Mouse (Mus musculus) lung, postnatal 10 days (tissue): ENCODE measurements at regions not wholly inside any gene's neighbourhood (a gene's known extent, or its start where the extent isn't known, plus 50 kb on each side); places are given as distances from the start of the nearest gene placed in this dataset.

Experiments used
- DNase-seq: peaks from one replicate; pipeline ENCODE4 v3.0.0; 2021

GRCm38 (mm10) chr3:143369002-143369401 is 487.2 kb upstream of the Pkn2 start:
- DNase-seq: no peak

DNA sequence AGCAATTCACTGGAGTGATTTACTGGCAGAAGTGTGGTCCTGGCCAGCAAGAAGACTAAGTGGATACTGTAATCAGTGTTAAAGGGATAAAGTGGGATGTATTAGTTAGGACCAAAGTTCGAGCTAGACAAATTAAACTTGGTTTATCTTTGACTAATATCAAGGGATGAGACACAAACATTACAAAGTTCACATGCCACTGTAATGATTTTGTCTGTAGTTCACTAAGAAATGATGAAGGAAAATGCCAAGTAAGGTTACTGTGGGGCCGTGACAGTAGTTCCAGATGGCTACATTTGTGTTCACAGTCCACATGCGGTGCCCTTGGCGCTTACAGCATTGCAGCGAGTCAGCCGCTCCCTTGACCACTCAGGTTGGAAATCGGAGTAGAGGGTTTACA is 458.2 kb upstream of the Pkn2 start:
- DNase-seq: no peak

DNA sequence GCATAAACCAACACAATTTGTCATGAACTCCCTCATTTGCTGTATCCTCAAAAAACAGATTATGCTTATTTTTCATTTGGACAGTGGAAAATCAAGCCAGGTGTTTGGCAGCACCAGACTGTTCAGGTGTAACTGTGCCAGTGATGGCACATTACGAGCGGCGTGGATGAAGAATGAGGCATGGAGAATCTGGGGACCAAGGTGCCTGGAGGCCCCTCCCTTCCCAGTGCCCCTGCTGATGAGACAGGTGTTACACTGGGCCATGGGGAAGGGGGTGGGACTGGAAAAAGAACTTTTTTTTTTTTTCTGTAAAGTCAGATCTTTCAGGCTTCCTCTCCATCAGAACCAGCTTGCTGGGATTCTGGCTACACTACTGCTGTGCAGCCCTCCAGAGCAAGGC is 451.5 kb upstream of the Pkn2 start:
- no peak for DNase-seq

- DNase-seq: no peak
Measured at GRCm38 (mm10) chr3:143328521-143328920, 446.7 kb upstream of the Pkn2 start.

DNA sequence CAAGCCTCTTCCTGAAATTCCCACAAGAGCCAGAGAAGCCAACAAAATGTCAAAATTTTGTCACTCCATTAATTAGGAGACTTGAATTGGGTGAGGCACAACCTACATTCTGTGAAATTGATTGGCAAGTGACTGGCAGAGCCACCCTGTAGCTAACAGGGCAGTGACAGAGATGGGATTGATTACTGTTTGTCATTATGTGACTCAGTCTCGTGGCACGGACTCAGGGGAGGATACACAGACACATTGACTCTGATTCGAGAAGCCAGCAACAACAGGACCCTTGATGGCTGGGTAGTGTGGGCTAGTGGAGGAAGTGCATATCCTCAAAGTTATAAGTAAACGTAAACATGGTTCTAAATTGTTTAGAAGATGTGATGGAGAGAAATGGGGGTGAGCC is 445.8 kb upstream of the Pkn2 start:
- DNase-seq: peak; percentile 3

- peak; percentile 4 for DNase-seq
Measured at GRCm38 (mm10) chr3:143316457-143316856, 434.7 kb upstream of the Pkn2 start.

- DNase-seq: no peak
Measured at GRCm38 (mm10) chr3:143291793-143292192, 410.0 kb upstream of the Pkn2 start.

GRCm38 (mm10) chr3:143264132-143264531 is 382.3 kb upstream of the Pkn2 start:
- no peak for DNase-seq

DNA sequence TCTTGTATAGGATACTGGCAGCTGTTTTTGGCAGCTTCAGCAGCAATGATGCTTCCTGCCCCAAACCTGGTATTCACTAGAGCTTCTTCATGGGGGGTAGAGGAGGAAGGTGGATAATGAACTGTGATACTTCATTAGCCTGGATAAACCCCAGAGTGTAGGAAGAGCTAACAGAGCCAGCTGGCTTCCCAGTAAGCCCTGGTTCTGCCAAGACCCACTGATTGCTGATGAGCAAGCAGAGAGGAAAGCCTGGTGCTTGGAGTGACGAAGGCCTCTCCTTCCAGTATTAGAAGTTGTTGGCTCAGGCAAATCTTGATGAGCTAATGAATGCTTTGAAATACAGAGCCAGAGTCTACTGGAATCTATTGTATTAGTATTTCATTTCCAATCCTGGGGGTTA is 370.8 kb upstream of the Pkn2 start:
- DNase-seq: peak; percentile 15

DNA sequence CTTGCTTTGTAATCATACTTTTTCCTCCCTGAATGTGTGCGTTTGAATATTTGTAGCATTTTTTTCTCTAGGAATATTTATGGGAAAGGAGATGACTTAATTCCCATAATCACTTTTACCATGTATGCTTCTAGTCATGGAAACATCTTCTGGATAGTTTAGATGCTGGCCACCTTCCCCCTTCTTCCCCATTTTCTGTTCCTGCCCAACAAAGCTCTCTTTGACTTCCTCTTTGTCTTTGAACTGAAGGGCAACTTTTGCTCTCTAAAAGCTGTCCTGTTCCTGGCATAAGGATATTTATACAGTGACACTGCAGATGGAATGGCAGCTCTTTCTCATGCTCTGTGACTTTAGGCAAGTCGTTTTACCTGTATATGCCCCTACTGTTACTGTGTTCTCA is 370.2 kb upstream of the Pkn2 start:
- no peak for DNase-seq

DNA sequence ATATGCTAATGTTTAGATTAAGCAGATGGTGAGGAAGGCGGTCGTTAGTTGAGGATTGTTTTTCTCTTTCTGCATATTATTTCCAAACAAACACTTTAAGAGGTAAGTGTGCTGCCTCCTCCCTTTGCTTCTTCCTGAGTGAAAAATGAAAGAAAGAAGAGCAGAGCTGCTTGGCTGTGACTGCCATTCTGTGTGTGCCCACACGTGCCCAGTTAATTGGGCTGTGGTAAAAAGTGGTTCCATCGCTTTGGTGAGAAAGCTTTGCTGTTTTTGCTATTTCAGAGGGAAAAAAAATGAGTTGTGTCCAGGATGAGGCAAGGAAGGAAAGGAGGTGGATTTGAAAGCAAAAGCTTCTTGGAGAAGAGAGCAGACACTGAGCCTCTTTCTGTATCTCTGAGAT is 360.9 kb upstream of the Pkn2 start:
- no peak for DNase-seq

GRCm38 (mm10) chr3:143240545-143241383 is 359.0 kb upstream of the Pkn2 start:
- DNase-seq: peak; percentile 6

GRCm38 (mm10) chr3:143238546-143238945 is 356.7 kb upstream of the Pkn2 start:
- DNase-seq: no peak

DNA sequence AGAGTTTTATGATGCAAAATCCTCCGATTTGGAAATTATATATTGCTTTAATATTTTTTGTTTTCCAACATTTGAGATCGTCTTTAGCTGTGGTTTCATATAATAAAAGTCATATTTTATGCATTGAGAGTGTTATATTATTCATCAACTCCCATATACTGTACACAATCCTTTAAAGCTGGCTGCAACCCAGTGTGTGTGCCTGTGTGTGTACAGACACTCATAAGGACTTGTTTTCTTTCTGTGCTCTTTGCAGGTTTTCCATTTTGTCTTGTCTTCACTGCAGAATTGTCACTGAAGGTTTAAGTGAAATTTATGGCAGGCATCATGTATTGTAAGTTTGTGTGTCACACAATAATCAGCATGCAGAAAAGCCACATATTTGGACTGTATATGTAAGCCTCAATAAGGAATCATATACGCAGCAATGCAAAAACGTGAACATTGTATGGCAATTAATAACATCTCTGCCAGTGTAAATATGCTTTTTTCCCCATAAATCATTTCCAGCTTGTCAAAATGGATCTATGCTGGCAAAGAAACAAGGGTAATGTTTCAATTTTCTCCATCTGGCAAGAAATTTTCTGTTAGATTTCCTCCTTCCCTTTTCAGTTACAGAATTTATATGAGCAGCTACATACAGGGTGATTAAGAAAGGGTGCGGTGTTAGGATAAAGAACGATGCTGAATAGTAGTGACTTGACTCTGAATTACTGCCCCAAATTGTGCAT is 342.4 kb upstream of the Pkn2 start:
- no peak for DNase-seq

GRCm38 (mm10) chr3:143193263-143193970 is 311.6 kb upstream of the Pkn2 start:
- no peak for DNase-seq

DNA sequence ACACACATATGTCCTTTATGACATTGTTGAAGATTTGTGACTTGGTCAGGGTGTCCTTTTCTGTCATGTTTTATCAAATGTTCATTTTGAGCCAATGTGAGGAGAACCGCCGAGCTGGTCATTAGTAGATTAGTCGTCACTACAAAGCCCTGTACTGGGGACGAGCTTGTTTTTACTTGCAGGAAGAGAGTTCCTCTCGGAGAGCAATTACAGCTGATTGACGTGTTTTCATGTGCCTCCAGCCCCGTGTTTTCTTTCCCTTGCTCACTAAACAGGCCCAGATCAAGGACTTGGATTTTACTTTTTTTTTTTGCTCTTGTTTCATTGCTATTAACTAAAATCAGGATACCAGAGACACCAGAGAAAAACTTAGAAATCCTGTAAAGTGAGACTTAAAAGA is 307.1 kb upstream of the Pkn2 start:
- no peak for DNase-seq

DNA sequence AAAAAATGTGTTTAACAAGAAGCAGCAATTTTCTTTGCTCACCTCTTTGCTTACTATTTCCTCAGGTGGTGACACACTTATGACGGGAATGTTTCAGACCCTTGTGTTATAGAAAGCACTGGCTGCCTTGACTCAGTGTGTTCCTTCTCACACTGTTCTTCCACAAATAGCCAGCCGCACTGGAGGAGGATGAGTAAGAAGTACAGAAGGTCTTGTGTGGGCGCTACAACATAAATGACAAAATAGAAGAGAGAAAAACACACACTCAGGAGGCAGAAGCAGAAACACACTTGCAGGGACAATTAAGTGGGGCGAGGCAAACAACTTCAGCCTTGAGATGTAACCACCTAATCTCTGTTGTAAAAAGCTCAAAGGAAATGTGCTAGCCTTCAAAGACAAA is 292.2 kb upstream of the Pkn2 start:
- no peak for DNase-seq

DNA sequence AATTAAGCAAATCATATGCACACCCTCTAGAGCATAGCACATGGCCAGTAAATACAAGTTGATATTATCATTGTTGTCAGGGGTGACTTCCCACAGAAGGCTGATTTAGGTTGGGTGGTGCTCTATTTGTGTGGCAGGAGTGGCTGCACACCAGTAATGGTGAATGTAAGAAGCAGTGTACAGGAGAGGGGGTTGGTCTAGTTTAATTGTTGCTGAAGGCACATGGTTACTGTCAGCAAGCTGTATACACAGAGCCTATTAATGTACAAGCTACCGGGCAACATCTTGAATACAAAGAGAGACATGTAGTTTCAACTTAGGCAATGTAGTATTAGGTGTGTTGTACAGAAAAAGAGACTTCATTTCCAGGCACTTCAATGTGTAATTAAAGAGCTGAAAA is 280.6 kb upstream of the Pkn2 start:
- DNase-seq: no peak

GRCm38 (mm10) chr3:143161993-143162392 is 280.2 kb upstream of the Pkn2 start:
- no peak for DNase-seq

DNA sequence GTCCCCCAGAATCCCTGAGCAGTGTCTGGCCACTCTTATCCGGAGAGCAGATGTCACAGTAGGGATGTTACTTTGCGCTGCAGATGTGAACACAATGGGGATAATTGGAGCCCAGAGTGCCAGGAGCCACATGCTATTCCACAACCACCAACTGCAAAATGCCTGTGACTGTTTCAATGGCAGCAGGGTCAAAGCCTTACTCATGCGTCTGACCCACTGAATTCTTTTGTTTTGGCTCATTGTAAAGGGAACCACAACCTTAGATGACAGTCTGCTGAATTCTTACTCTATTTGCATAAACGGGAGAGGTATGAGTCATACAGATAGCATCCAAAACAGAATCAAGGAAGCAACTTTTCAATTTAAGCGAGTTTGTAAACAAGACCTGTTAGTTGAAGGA is 276.8 kb upstream of the Pkn2 start:
- DNase-seq: no peak

GRCm38 (mm10) chr3:143156733-143157524 is 275.1 kb upstream of the Pkn2 start:
- no peak for DNase-seq

GRCm38 (mm10) chr3:143156174-143156573 is 274.4 kb upstream of the Pkn2 start:
- DNase-seq: no peak

DNA sequence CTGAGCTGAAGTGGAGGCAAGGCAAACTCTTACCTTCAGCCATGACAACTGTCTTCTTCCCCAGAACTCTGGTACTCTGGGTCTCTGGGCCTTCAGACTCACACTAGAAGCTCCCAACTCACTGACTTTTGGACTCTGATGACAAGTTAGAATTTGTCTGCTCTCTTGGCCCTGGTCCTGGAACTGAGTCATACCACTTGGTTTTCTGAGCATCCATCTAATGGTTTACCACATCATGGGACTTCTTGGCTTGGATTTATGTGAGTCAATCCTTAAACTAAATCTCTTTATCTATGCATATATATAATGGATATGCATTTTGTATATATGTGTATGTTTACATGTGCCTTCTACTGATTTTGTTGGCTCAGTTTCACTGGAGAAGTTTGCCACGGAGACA is 273.8 kb upstream of the Pkn2 start:
- peak; percentile 58 for DNase-seq
